Mouse (Mus musculus): Measurements from ENCODE around the gene 9130230L23Rik.
"Not testable (repeated sequence)": the region's sequence is repeated elsewhere in the genome, so short reads cannot be mapped to it uniquely, and the experiment has no call there.

Gene 9130230L23Rik

DNA sequence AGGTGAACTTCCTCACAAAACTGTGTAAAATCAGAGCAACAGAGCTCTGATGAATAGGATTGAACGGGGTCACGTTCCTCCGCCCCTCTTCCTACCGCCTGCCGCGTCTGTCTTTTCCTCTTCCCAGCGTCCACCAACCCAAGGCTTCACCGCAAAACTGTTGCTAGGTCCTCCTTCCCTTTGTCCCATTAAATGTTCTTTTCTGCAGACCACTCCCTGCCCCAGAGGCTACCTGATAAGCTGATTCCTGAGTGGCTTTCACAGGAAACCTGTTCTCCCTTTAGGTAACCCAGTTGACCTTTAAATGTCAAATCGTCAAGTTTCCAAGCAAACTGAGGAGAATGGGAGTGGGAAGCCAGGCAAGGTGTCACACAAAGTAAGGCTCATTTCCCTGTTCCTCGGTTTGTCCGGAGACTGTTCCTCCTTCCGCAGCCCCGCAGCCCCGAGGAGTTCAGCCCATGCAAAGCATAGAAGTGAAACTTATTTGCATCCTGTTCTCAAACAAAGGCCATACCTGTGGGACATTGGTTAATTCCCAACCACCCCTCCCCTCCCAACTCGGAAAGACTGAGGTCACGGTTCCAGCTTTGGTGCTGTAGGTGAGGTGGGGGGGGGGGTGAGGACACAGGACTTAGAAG, 1.1 kb upstream of the 9130230L23Rik start:
- no peak for DNase-seq

DNA sequence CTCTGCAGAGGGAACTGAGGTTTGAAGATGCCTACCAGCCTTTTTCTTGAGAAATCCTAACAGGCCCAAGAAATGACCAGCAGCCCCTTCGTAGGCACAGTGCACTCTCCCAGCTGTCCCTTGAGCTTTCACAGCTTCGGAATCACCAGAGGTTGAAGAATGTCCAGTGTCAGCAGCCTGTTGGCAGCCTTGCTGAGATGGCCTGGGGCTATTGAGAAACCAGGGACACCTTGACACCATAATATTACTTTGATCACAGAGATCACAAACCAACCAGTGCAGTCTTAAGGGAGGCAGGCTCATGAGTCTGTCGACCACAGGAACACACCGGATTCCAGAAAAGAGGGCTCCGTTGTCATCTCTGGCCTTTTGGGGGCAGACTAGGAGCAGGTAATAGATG, 2.9 kb downstream of the 9130230L23Rik start:
- no peak for DNase-seq

- no peak for DNase-seq
These were observed 3.4 kb downstream of the 9130230L23Rik start for GRCm38 (mm10) chr5:66000567-66001125.

GRCm38 (mm10) chr5:66000074-66000473, 4.0 kb downstream of the 9130230L23Rik start:
- DNase-seq, result peak; percentile 78

DNA sequence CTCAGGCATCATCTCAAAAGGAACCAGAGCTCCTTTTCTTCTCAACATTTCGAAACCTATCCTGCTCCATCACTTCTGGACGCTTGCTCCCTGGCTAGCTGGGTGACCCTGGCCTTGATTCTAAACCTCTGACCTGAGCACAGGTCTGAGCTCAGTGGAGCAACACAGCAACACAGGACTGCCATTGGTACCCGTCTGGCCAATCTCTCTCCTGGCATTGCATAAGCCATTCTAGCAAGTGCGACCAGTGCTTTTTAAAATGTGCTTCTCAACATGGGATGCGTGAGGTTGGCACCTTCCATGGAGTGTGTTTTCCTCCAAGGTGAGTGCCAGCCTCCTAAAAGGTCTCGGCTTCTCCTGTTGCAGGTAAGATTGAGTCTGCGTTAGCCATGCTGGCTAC, 5.0 kb downstream of the 9130230L23Rik start:
- no peak for DNase-seq

GRCm38 (mm10) chr5:65997813-65998212, 6.3 kb downstream of the 9130230L23Rik start:
- DNase-seq, result no peak

DNA sequence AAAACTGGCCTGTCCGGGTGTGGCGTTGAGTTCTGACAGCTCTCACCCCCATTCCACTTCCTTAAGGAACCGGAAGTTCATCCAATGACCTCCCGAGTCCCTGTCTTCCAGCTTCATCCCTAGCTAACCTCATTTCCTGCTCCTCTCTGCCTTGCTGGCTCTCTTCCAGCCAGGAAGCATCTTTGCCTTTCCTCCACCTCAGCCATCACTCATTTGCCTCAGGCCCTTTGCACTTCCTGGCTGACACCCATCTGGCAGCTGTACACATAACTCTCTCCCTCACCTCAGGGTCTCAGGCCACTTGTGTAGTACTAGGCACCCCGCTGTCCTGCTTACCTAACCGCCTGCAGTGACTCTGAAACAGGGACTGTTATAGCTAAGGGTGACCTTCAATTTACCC, 9.4 kb downstream of the 9130230L23Rik start:
- peak; percentile 58 for DNase-seq

GRCm38 (mm10) chr5:65991191-65991590, 12.9 kb downstream of the 9130230L23Rik start:
- DNase-seq, result no peak

DNA sequence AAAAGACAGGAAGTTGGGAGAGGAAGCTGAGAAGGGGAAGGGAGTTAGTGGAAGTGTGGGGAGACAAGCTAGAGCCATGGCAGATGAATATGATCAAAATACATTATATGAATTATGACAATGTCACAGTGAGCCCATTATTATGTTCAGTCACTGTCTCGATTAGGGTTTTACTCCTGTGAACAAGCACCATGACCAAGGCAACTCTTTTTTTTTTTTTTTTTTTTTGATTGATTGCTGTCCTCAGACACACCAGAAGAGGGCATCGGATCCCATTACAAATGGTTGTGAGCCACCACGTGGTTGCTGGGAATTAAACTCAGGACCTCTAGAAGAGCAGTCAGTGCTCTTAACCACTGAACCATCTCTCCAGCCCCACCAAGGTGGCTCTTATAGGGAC, 17.1 kb downstream of the 9130230L23Rik start:
- DNase-seq, result not testable (repeated sequence)

DNA sequence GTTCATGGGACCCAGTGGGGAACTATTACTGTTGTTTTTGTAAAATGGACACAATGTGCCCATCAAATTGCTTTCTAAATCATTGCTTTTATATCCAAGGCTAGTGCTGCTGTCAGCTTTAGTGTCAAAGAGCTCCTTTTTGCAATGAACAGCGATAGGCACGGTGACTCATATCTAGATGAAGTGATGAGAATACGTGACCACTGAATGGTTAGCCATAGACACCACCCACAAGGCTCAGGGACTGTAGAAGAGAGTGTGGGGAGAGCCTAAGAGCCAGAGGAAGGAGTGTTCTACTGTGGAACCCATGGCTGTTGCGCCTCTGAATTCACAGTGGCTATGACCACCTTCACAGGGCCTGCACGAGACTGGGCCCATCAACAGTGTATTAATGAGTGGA, 17.7 kb downstream of the 9130230L23Rik start:
- no peak for DNase-seq

DNA sequence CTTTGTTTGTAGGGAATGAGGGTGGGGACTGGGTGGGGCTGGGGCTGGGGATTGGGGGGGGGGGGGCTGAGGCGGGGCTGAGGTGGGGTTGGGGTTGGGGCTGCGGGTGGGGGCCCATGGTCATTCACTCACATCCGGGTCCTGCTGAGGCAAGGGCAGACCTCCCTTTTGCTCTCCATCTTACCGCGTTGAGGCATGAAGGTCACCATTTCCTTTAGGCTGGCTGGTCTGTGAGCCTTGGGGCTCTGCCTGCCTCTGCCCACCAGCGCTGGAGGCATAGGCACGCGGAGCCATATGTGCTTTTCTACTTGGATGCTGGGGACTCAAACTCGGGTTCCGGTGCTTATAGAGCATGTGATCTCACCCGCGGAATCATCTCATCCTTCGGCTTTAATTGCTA, 28.4 kb downstream of the 9130230L23Rik start:
- DNase-seq, result no peak

GRCm38 (mm10) chr5:65973189-65973588, 30.9 kb downstream of the 9130230L23Rik start:
- DNase-seq, result no peak

DNA sequence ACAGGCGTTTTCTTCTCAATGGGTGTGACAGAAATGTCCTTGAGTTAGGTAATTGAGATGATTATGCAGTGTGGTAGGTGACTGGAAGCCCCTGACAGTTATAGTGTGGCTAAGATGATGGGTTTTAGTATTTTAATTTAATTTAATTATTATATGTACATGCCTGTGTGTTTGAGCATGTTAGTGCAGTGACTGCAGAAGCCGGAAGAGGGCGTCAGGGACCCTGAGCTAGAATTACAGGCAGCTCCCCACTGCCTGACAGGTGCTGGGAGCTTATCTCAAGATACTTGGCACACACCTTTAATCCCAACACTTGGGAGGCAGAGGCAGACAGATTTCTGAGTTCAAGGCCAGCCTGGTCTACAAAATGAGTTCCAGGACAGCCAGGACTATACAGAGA, 36.1 kb downstream of the 9130230L23Rik start:
- no peak for DNase-seq

- DNase-seq, result no peak
These were observed 37.0 kb downstream of the 9130230L23Rik start for GRCm38 (mm10) chr5:65967091-65967490.

DNA sequence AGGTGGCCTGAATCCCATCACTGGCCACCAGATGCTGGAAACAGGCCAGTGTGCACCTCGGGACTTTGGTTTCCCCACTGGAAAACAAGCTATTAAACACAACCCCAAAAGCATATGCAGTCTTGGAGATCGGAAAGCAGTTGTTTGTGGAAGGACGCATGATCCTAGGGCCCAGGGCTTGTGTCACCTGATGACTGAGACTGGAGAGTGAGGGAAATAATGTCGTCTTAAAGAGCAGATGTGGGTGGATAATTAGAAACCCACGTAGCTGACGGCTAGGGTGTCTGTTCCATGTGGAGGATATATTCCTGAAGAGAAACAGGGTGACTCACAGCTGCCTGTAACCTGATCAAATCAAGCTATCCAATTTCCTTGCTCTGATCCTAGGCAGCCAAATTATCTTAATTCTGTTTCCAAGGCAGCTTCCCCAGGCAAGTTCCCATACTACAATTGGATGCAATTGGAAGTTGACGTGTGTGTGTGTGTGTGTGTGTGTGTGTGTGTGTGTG, 38.3 kb downstream of the 9130230L23Rik start:
- DNase-seq, result no peak

GRCm38 (mm10) chr5:65963291-65963690, 40.8 kb downstream of the 9130230L23Rik start:
- DNase-seq, result no peak

- no peak for DNase-seq
These were observed 43.5 kb downstream of the 9130230L23Rik start for GRCm38 (mm10) chr5:65960597-65960950.

GRCm38 (mm10) chr5:65959893-65960596, 44.0 kb downstream of the 9130230L23Rik start:
- no peak for DNase-seq

DNA sequence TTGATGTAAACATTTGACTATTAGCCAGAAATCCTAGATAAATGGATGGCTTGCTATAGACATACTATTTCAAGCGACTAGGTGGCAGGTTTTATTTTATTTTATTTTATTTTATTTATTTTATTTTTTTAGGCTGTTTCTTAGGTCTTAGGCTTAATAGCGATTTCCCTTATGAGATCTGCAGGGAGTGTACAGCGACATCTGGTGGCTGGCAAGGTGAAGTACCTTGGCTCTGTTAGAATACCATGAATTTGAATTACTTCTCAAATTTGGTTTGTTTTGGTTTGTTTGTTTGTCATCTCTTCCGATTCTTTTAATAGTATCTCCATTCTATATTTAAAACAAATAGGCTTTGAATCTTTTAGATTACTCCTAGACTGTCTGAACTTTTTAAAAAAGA, 45.5 kb downstream of the 9130230L23Rik start:
- DNase-seq, result peak; percentile 18

GRCm38 (mm10) chr5:65956144-65957008, 47.7 kb downstream of the 9130230L23Rik start:
- DNase-seq, result no peak

- DNase-seq, result peak; percentile 89
These were observed 48.5 kb downstream of the 9130230L23Rik start for GRCm38 (mm10) chr5:65955343-65956143.
